Mouse (Mus musculus): ENCODE measurements at regions not wholly inside any gene's neighbourhood (a gene's known extent, or its start where the extent isn't known, plus 50 kb on each side); places are given as distances from the start of the nearest gene placed in this dataset.

GRCm38 (mm10) chr13:94619511-94619910 is 169.2 kb upstream of the Tbca start:
- intact Hi-C loops (cut with DNase I): no loop called here
- DNase-seq (ENCODE audit: low spot score in 2 of 2): no peak

GRCm38 (mm10) chr13:94630055-94630454 is 158.7 kb upstream of the Tbca start:
- intact Hi-C loops (cut with DNase I): no loop called here
- DNase-seq (ENCODE audit: low spot score in 2 of 2): no peak

GRCm38 (mm10) chr13:94630685-94631084 is 158.0 kb upstream of the Tbca start:
- intact Hi-C loops (cut with DNase I): no loop called here
- no peak for DNase-seq (ENCODE audit: low spot score in 2 of 2)

GRCm38 (mm10) chr13:94632730-94633129 is 156.0 kb upstream of the Tbca start:
- DNase-seq (ENCODE audit: low spot score in 2 of 2): no peak
- intact Hi-C loops (cut with DNase I): no loop called here

GRCm38 (mm10) chr13:94640336-94640735 is 148.4 kb upstream of the Tbca start:
- intact Hi-C loops (cut with DNase I): no loop called here
- DNase-seq (ENCODE audit: low spot score in 2 of 2): no peak

- intact Hi-C loops (cut with DNase I): no loop called here
- DNase-seq (ENCODE audit: low spot score in 2 of 2): no peak
Measured at GRCm38 (mm10) chr13:94645241-94646206, 143.2 kb upstream of the Tbca start.

GRCm38 (mm10) chr13:94646326-94646725 is 142.4 kb upstream of the Tbca start:
- intact Hi-C loops (cut with DNase I): no loop called here
- DNase-seq (ENCODE audit: low spot score in 2 of 2): no peak

- intact Hi-C loops (cut with DNase I): no loop called here
- no peak for DNase-seq (ENCODE audit: low spot score in 2 of 2)
Measured at GRCm38 (mm10) chr13:94646781-94647555, 141.7 kb upstream of the Tbca start.

GRCm38 (mm10) chr13:94647566-94647965 is 141.1 kb upstream of the Tbca start:
- intact Hi-C loops (cut with DNase I): no loop called here
- no peak for DNase-seq (ENCODE audit: low spot score in 2 of 2)

- intact Hi-C loops (cut with DNase I): no loop called here
- no peak for DNase-seq (ENCODE audit: low spot score in 2 of 2)
Measured at GRCm38 (mm10) chr13:94650951-94651350, 137.8 kb upstream of the Tbca start.

GRCm38 (mm10) chr13:94667604-94668003 is 121.1 kb upstream of the Tbca start:
- intact Hi-C loops (cut with DNase I): no loop called here
- DNase-seq (ENCODE audit: low spot score in 2 of 2): no peak

- intact Hi-C loops (cut with DNase I): no loop called here
Measured at GRCm38 (mm10) chr13:94668276-94668675, 120.4 kb upstream of the Tbca start.

GRCm38 (mm10) chr13:94669106-94669683 is 119.5 kb upstream of the Tbca start:
- intact Hi-C loops (cut with DNase I): no loop called here
- DNase-seq (ENCODE audit: low spot score in 2 of 2): no peak

More at GRCm38 (mm10) chr13:94668276-94668675, 120.4 kb upstream of the Tbca start:
- no peak for DNase-seq (ENCODE audit: low spot score in 2 of 2)

- intact Hi-C loops (cut with DNase I): no loop called here
- DNase-seq (ENCODE audit: low spot score in 2 of 2): no peak
Measured at GRCm38 (mm10) chr13:94670266-94670665, 118.4 kb upstream of the Tbca start.

- intact Hi-C loops (cut with DNase I): no loop called here
- no peak for DNase-seq (ENCODE audit: low spot score in 2 of 2)
Measured at GRCm38 (mm10) chr13:94670961-94671360, 117.7 kb upstream of the Tbca start.

GRCm38 (mm10) chr13:94680492-94681168 is 108.1 kb upstream of the Tbca start:
- intact Hi-C loops (cut with DNase I): no loop called here
- DNase-seq (ENCODE audit: low spot score in 2 of 2): no peak

GRCm38 (mm10) chr13:94681606-94682005 is 107.1 kb upstream of the Tbca start:
- intact Hi-C loops (cut with DNase I): no loop called here

GRCm38 (mm10) chr13:94685191-94685590 is 103.5 kb upstream of the Tbca start:
- DNase-seq (ENCODE audit: low spot score in 2 of 2): no peak
- intact Hi-C loops (cut with DNase I): no loop called here

More at GRCm38 (mm10) chr13:94681606-94682005, 107.1 kb upstream of the Tbca start:
- DNase-seq (ENCODE audit: low spot score in 2 of 2): no peak

- intact Hi-C loops (cut with DNase I): no loop called here
Measured at GRCm38 (mm10) chr13:94687295-94687694, 101.4 kb upstream of the Tbca start.

GRCm38 (mm10) chr13:94706641-94707053 is 82.1 kb upstream of the Tbca start:
- no peak for DNase-seq (ENCODE audit: low spot score in 2 of 2)
- intact Hi-C loops (cut with DNase I): loop anchor here (2.0 kb wide), 1 partner anchor 172 kb away; no protein-coding TSS in a partner anchor

More at GRCm38 (mm10) chr13:94687295-94687694, 101.4 kb upstream of the Tbca start:
- DNase-seq (ENCODE audit: low spot score in 2 of 2): no peak
